Mouse (Mus musculus) ovary, postnatal 36 days (tissue): ENCODE measurements around the gene Clec4n.
"Not testable (repeated sequence)": the region's sequence is repeated elsewhere in the genome, so short reads cannot be mapped to it uniquely, and the experiment has no call there.

Source experiments
- DNase-seq: peaks from one replicate; pipeline ENCODE4 v3.0.0; 2022; ENCODE audit warnings: low spot score, mixed read lengths

Clec4n gene

GRCm38 (mm10) chr6:123292751-123293400 is 63.2 kb downstream of the Clec4n start:
- DNase-seq: no peak

DNA sequence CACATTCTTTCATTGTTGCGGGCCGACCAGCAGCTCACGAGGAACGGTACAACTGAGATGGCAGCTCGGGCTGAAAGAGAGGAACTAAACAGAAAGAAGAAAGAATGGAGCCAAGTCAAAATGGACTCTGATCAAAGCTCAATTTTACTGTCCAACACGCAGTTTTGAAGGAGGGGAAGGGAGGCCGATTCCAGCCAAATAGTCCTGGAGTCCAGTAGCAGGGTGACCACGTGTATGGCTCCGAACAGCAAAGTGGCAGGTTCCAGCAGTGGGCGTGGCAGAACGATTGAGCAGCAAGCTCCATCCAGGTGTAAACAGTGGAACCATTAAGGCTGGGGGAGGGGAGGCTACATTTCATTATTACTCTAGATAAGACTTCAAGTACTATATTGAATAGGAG is 63.9 kb downstream of the Clec4n start:
- DNase-seq: not testable (repeated sequence)
